Mouse (Mus musculus): ENCODE measurements at regions not wholly inside any gene's neighbourhood (a gene's known extent, or its start where the extent isn't known, plus 50 kb on each side); places are given as distances from the start of the nearest gene placed in this dataset.

- no peak overlapping the region for H3K4me2 ChIP-seq (ENCODE audit: low read depth)
- TF ChIP-seq POLR2A (IDR thresholded peaks at IDR 0.05; ENCODE audit: insufficient read length, low read depth) = no peak
- TF ChIP-seq TCF3 (IDR thresholded peaks at IDR 0.05; ENCODE audit: insufficient read length, low read depth) = no peak
- no peak for TF ChIP-seq E2F4 (IDR thresholded peaks at IDR 0.05; ENCODE audit: insufficient read depth)
- TF ChIP-seq CEBPB (IDR thresholded peaks at IDR 0.05; ENCODE audit: insufficient read depth, poor library complexity, severe bottlenecking) = no peak
- TF ChIP-seq SRF (IDR thresholded peaks at IDR 0.05; ENCODE audit: control insufficient read depth, insufficient read length, low read depth) = no peak
- TF ChIP-seq POLR2AphosphoS2 (IDR thresholded peaks at IDR 0.05; ENCODE audit: insufficient read length, low read depth) = no peak
- TF ChIP-seq MYOD1 (IDR thresholded peaks at IDR 0.05; ENCODE audit: control insufficient read depth in 1 of 3, insufficient read length in 2 of 3, low read depth in 2 of 3) = no peak
- no peak overlapping the region for H3K4me3 ChIP-seq
- no peak overlapping the region for H3ac ChIP-seq (ENCODE audit: control insufficient read depth, insufficient read length)
- no peaks in the 10 kb centered on the region for H3K36me3 ChIP-seq (ENCODE audit: control insufficient read depth, insufficient read depth)
- H3K27me3 ChIP-seq (ENCODE audit: control insufficient read depth, insufficient read depth, insufficient read length) = no peaks in the 10 kb centered on the region
- no peaks in the 10 kb centered on the region for H3K79me2 ChIP-seq (ENCODE audit: control insufficient read depth, insufficient read depth)
These were observed 487.4 kb downstream of the Defb40 start for GRCm38 (mm10) chr8:18490620-18491019.

GRCm38 (mm10) chr8:18480081-18480480 lies 498.0 kb downstream of the Defb40 start:
- H3K36me3 ChIP-seq (ENCODE audit: control insufficient read depth, insufficient read depth) = no peaks in the 10 kb centered on the region
- TF ChIP-seq MAX (IDR thresholded peaks at IDR 0.05; ENCODE audit: low read depth) = no peak
- no peak for TF ChIP-seq TCF12 (IDR thresholded peaks at IDR 0.05; ENCODE audit: insufficient read depth, poor library complexity, severe bottlenecking)
- no peak for TF ChIP-seq REST (IDR thresholded peaks at IDR 0.05; ENCODE audit: insufficient read depth, insufficient read length)
- TF ChIP-seq MYOD1 (IDR thresholded peaks at IDR 0.05; ENCODE audit: control insufficient read depth in 1 of 3, insufficient read length in 2 of 3, low read depth in 2 of 3) = no peak
- no peak for TF ChIP-seq SRF (IDR thresholded peaks at IDR 0.05; ENCODE audit: control insufficient read depth, insufficient read length, low read depth)
- TF ChIP-seq TCF3 (IDR thresholded peaks at IDR 0.05; ENCODE audit: insufficient read length, low read depth) = no peak
- TF ChIP-seq POLR2A (IDR thresholded peaks at IDR 0.05; ENCODE audit: insufficient read length, low read depth) = no peak
- no peak for TF ChIP-seq E2F4 (IDR thresholded peaks at IDR 0.05; ENCODE audit: insufficient read depth)
- TF ChIP-seq USF1 (IDR thresholded peaks at IDR 0.05; ENCODE audit: low read depth) = no peak
- no peak for TF ChIP-seq CEBPB (IDR thresholded peaks at IDR 0.05; ENCODE audit: insufficient read depth, poor library complexity, severe bottlenecking)
- TF ChIP-seq MYOG (IDR thresholded peaks at IDR 0.05; ENCODE audit: control insufficient read depth in 1 of 3, insufficient read depth in 1 of 3, insufficient read length in 2 of 3, low read depth in 2 of 3) = no peak
- TF ChIP-seq POLR2AphosphoS2 (IDR thresholded peaks at IDR 0.05; ENCODE audit: insufficient read length, low read depth) = no peak

GRCm38 (mm10) chr8:18478166-18478565 lies 499.9 kb downstream of the Defb40 start:
- H3K36me3 ChIP-seq (ENCODE audit: control insufficient read depth, insufficient read depth) = no peaks in the 10 kb centered on the region
- H3K4me3 ChIP-seq = no peak overlapping the region
- H3K4me2 ChIP-seq (ENCODE audit: low read depth) = no peak overlapping the region
- no peak overlapping the region for H3ac ChIP-seq (ENCODE audit: control insufficient read depth, insufficient read length)
- H3K79me2 ChIP-seq (ENCODE audit: control insufficient read depth, insufficient read depth) = no peaks in the 10 kb centered on the region
- TF ChIP-seq MYOG (IDR thresholded peaks at IDR 0.05; ENCODE audit: control insufficient read depth in 1 of 3, insufficient read depth in 1 of 3, insufficient read length in 2 of 3, low read depth in 2 of 3) = no peak
- no peak for TF ChIP-seq TCF12 (IDR thresholded peaks at IDR 0.05; ENCODE audit: insufficient read depth, poor library complexity, severe bottlenecking)
- TF ChIP-seq MAX (IDR thresholded peaks at IDR 0.05; ENCODE audit: low read depth) = no peak
- no peak for TF ChIP-seq E2F4 (IDR thresholded peaks at IDR 0.05; ENCODE audit: insufficient read depth)
- H3K27me3 ChIP-seq (ENCODE audit: control insufficient read depth, insufficient read depth, insufficient read length) = no peaks in the 10 kb centered on the region

More at GRCm38 (mm10) chr8:18480081-18480480, 498.0 kb downstream of the Defb40 start:
- Histone ChIP-seq H3K4me2 (ENCODE audit: low read depth) (no peak overlapping the region), H3ac (ENCODE audit: control insufficient read depth, insufficient read length) (no peak overlapping the region), H3K79me2 (ENCODE audit: control insufficient read depth, insufficient read depth) (no peaks in the 10 kb centered on the region), H3K4me3 (no peak overlapping the region), H3K27me3 (ENCODE audit: control insufficient read depth, insufficient read depth, insufficient read length) (no peaks in the 10 kb centered on the region)

GRCm38 (mm10) chr8:18467511-18467910 lies 510.5 kb downstream of the Defb40 start:
- Histone ChIP-seq H3K36me3 (ENCODE audit: control insufficient read depth, insufficient read depth) (no peaks in the 10 kb centered on the region), H3K79me2 (ENCODE audit: control insufficient read depth, insufficient read depth) (no peaks in the 10 kb centered on the region), H3K27me3 (ENCODE audit: control insufficient read depth, insufficient read depth, insufficient read length) (no peaks in the 10 kb centered on the region), H3ac (ENCODE audit: control insufficient read depth, insufficient read length) (no peak overlapping the region), H3K4me2 (ENCODE audit: low read depth) (no peak overlapping the region), H3K4me3 (no peak overlapping the region)
- TF ChIP-seq CEBPB (IDR thresholded peaks at IDR 0.05; ENCODE audit: insufficient read depth, poor library complexity, severe bottlenecking) = no peak
- no peak for TF ChIP-seq REST (IDR thresholded peaks at IDR 0.05; ENCODE audit: insufficient read depth, insufficient read length)
- no peak for TF ChIP-seq E2F4 (IDR thresholded peaks at IDR 0.05; ENCODE audit: insufficient read depth)
- no peak for TF ChIP-seq SRF (IDR thresholded peaks at IDR 0.05; ENCODE audit: control insufficient read depth, insufficient read length, low read depth)
- TF ChIP-seq POLR2AphosphoS2 (IDR thresholded peaks at IDR 0.05; ENCODE audit: insufficient read length, low read depth) = no peak
- TF ChIP-seq USF1 (IDR thresholded peaks at IDR 0.05; ENCODE audit: low read depth) = no peak
- TF ChIP-seq TCF3 (IDR thresholded peaks at IDR 0.05; ENCODE audit: insufficient read length, low read depth) = no peak
- no peak for TF ChIP-seq TCF12 (IDR thresholded peaks at IDR 0.05; ENCODE audit: insufficient read depth, poor library complexity, severe bottlenecking)
- TF ChIP-seq MYOG (IDR thresholded peaks at IDR 0.05; ENCODE audit: control insufficient read depth in 1 of 3, insufficient read depth in 1 of 3, insufficient read length in 2 of 3, low read depth in 2 of 3) = no peak
- TF ChIP-seq MYOD1 (IDR thresholded peaks at IDR 0.05; ENCODE audit: control insufficient read depth in 1 of 3, insufficient read length in 2 of 3, low read depth in 2 of 3) = no peak
- no peak for TF ChIP-seq POLR2A (IDR thresholded peaks at IDR 0.05; ENCODE audit: insufficient read length, low read depth)
- no peak for TF ChIP-seq MAX (IDR thresholded peaks at IDR 0.05; ENCODE audit: low read depth)

- H3K4me3 ChIP-seq = no peak overlapping the region
- no peaks in the 10 kb centered on the region for H3K36me3 ChIP-seq (ENCODE audit: control insufficient read depth, insufficient read depth)
- no peak for TF ChIP-seq POLR2AphosphoS2 (IDR thresholded peaks at IDR 0.05; ENCODE audit: insufficient read length, low read depth)
- TF ChIP-seq REST (IDR thresholded peaks at IDR 0.05; ENCODE audit: insufficient read depth, insufficient read length) = no peak
- no peak for TF ChIP-seq SRF (IDR thresholded peaks at IDR 0.05; ENCODE audit: control insufficient read depth, insufficient read length, low read depth)
- TF ChIP-seq POLR2A (IDR thresholded peaks at IDR 0.05; ENCODE audit: insufficient read length, low read depth) = no peak
- TF ChIP-seq TCF3 (IDR thresholded peaks at IDR 0.05; ENCODE audit: insufficient read length, low read depth) = no peak
- TF ChIP-seq MAX (IDR thresholded peaks at IDR 0.05; ENCODE audit: low read depth) = no peak
- no peak for TF ChIP-seq MYOD1 (IDR thresholded peaks at IDR 0.05; ENCODE audit: control insufficient read depth in 1 of 3, insufficient read length in 2 of 3, low read depth in 2 of 3)
- no peak for TF ChIP-seq E2F4 (IDR thresholded peaks at IDR 0.05; ENCODE audit: insufficient read depth)
- TF ChIP-seq TCF12 (IDR thresholded peaks at IDR 0.05; ENCODE audit: insufficient read depth, poor library complexity, severe bottlenecking) = no peak
- no peak for TF ChIP-seq MYOG (IDR thresholded peaks at IDR 0.05; ENCODE audit: control insufficient read depth in 1 of 3, insufficient read depth in 1 of 3, insufficient read length in 2 of 3, low read depth in 2 of 3)
- TF ChIP-seq USF1 (IDR thresholded peaks at IDR 0.05; ENCODE audit: low read depth) = no peak
- TF ChIP-seq CEBPB (IDR thresholded peaks at IDR 0.05; ENCODE audit: insufficient read depth, poor library complexity, severe bottlenecking) = no peak
These were observed 517.4 kb downstream of the Defb40 start for GRCm38 (mm10) chr8:18460609-18461008.

More at GRCm38 (mm10) chr8:18460609-18461008, 517.4 kb downstream of the Defb40 start:
- H3K27me3 ChIP-seq (ENCODE audit: control insufficient read depth, insufficient read depth, insufficient read length) = no peaks in the 10 kb centered on the region
- H3K79me2 ChIP-seq (ENCODE audit: control insufficient read depth, insufficient read depth) = no peaks in the 10 kb centered on the region
- H3K4me2 ChIP-seq (ENCODE audit: low read depth) = no peak overlapping the region
- no peak overlapping the region for H3ac ChIP-seq (ENCODE audit: control insufficient read depth, insufficient read length)
